Mouse (Mus musculus): ENCODE measurements around the gene Cfap36. TPM values are rescaled to one million over a fixed set of nuclear protein-coding genes. Genes with fewer than 3 reads are reported as not detected.

The Cfap36 gene
- polyA plus RNA-seq (2021; fragmentation: Nextera tagmentation) = 135 and 137 TPM in 2 replicates
- long read RNA-seq, experiment 1, transcript Cfap36-201 (10 exons, 1,664 nt) = major isoform, 84 of 167 reads
- long read RNA-seq, experiment 1, partial matches to known transcripts = 78 of 167 reads
- long read RNA-seq, experiment 1, other reads (novel, unspliced or antisense) = 5 of 167 reads
- long read RNA-seq, experiment 2, transcript Cfap36-205 (3 exons, 456 nt) = minor isoform, 14 of 417 reads
- long read RNA-seq, experiment 2, transcript Cfap36-201 (10 exons, 1,664 nt) = major isoform, 373 of 417 reads
- long read RNA-seq, experiment 2, partial matches to known transcripts = 11 of 417 reads
- long read RNA-seq, experiment 2, other reads (novel, unspliced or antisense) = 17 of 417 reads

DNA sequence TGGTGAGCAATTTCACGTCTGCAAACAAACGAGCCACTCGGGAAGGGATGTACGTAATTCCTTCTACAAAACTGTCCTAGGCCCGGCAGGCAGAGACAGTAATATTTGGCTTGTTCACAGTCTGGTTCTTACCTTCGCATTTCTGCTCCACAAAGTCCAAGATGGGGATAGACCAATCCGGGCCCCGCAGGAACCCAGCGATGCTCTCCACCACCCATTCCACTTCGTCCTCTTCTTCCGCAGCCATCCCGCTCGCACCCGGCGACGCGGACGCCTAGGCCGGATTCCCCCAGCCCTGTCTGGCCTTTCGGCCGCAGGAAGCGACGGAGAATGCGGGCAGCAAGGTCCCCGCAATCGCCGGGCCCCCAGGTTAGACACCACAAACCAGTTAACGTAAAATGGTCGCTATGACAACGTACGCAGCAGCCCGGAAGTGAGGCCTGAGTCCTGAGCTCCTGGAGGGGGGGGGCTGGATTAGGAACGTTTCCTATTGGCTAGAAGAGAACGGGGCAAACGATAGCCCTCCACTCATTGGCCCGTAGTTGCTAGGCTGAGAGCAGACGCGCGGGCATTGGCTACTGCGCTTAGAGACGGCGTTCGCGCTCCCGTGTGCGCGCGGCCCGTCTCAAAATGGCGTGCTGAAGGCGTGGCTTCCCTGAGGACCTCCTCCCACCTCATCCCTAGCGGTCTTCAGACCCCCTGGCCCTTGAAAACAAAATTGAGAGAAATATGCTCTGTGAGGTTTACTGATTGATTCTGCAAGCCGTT is at the start of gene Cfap36:
TSS of gene Cfap36 (minus strand) at position 527 of the 768 bp plus-strand sequence.

DNA sequence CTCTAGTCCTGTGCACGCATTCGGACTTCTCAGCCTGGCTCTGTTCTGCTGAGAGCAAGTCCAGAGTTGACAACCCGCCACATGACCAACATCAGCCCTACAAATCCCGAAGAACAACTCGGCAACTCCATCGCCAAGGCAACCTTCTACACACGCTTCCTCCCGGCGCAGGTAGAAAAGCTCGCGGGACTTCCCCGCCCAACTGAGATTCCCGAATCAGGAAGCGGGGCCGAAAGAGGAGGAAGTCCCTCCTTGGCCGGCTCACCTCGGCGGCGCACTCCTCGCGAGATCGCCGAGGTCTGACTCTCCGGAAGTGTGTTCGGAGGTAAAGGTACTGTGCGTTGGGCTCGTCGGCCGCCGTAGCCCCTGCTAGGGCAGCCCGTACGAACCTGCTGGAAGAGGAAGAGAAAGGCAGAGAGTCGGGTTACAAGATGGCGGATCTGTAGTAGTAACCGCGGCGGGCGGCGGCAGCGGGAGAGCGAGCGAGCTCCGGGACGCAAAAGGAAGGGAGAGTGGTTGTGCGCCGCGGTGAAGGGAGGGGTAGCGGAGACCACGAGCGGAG is 74.6 kb downstream of the Cfap36 start, which contains the start of gene Ppp4r3b:
TSS of gene Ppp4r3b (plus strand) at position 328 of the 562 bp plus-strand sequence.

Other genes with a start within 250 kb of the Cfap36 start
- 8.6 and 11.7 TPM in 2 replicates for gene Pnpt1, start 116.7 kb downstream of the Cfap36 start, polyA plus RNA-seq (2021; fragmentation: Nextera tagmentation)
- 18.2 and 20.4 TPM in 2 replicates for gene Ppp4r3b, start 74.5 kb downstream of the Cfap36 start, polyA plus RNA-seq (2021; fragmentation: Nextera tagmentation)
- gene Ccdc88a, start 126.2 kb upstream of the Cfap36 start, polyA plus RNA-seq (2021; fragmentation: Nextera tagmentation) = 10.1 and 15.4 TPM in 2 replicates

Measured in layer of hippocampus, adult 6 months (tissue).